Mouse (Mus musculus): ENCODE measurements around the gene Ctc1.
"Not testable (repeated sequence)": the region's sequence is repeated elsewhere in the genome, so short reads cannot be mapped to it uniquely, and the experiment has no call there.

Gene Ctc1

GRCm38 (mm10) chr11:69015644-69016441, at the start of gene Ctc1:
Ctc1 (plus strand) TSS chr11:69015911.
- DNase-seq (ENCODE audit: low spot score): peak; percentile 98

- DNase-seq (ENCODE audit: low spot score): no peak
These were observed 49.2 kb upstream of the Ctc1 start for GRCm38 (mm10) chr11:68966554-68966953.

DNA sequence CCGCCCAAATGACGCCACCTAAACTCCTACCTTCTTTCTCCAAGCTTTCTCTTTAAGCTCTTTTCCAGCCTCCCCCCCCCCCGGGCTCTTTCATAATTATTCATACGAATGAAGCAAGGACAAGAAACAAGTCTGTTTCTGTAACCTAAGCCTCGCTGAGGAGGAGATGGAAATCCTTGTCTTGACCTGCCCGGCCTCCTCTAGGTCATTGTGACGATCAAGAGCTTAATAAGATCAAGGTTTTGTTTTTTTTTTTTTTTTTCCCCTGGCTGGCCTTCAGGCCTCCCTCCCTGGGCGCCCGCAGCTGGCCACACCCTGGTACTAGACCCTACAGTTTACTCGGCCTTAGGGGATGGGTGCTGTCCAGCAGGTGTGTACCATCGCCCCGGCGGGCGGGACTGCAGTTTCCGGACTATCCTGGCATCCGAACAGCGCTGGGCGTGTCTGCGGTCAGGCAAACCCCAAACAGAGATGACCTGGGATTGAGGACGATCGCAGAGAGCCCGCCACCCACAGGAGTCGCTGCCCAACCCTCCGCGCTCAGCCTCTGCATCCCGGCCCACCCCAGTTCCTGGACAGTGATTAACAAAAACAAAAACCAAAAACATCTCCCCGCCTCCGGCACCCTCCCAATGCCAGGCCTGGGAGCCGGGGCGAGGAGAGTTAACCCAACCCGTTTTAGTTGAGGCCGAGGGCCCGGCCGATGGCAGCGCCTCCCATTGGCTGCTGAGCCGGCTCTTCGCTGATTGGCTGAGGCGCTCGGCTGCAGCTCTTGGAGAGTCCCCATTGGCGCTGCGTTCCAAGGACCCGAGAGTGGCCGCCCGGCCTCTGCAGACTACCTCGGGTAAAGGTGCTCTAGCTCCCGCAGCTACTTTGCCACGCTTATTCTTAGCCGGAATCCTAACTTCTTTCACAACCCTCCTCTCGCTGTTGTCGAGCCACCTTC, 48.1 kb upstream of the Ctc1 start, which contains the start of gene Slc25a35:
Gene Slc25a35, plus strand, starts transcription at position 795 of the 946 bp plus-strand sequence.
- peak; percentile 93 for DNase-seq (ENCODE audit: low spot score)

DNA sequence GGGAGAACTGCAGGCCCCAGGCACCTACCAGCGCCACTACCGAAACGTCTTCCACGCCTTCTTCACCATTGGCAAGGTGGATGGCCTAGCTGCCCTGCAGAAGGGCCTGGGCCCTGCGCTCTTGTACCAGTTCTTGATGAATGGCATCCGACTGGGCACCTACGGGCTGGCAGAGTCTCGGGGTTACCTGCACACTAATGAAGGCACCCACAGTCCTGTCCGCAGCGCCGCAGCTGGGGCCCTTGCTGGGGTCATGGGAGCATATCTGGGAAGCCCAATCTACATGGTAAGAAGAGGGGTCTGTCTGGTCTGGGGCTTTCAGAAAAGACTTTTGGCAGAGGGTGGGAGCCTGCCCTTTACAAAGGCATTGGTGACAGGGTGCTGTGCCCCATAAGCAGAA, 47.0 kb upstream of the Ctc1 start:
- DNase-seq (ENCODE audit: low spot score): no peak

DNA sequence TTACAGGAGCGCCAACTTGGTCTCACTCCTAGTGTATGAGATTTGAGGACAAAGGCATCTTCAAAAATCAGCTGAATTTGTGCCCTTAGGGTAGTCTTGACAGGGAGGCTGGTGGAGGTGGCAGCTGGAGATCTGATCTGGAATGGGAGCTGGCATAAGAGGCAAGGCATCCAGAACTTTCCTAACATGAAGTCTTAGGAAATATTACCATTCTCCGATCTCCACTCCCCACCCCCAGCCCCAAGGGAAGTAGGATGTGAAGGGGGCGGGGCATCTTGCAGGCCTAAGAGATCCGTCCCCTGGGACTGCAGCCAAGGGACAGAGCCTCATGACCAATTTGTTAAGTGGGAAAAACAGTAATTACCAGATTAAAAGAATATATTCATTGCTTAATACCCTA, 45.5 kb upstream of the Ctc1 start:
- DNase-seq (ENCODE audit: low spot score): no peak

DNA sequence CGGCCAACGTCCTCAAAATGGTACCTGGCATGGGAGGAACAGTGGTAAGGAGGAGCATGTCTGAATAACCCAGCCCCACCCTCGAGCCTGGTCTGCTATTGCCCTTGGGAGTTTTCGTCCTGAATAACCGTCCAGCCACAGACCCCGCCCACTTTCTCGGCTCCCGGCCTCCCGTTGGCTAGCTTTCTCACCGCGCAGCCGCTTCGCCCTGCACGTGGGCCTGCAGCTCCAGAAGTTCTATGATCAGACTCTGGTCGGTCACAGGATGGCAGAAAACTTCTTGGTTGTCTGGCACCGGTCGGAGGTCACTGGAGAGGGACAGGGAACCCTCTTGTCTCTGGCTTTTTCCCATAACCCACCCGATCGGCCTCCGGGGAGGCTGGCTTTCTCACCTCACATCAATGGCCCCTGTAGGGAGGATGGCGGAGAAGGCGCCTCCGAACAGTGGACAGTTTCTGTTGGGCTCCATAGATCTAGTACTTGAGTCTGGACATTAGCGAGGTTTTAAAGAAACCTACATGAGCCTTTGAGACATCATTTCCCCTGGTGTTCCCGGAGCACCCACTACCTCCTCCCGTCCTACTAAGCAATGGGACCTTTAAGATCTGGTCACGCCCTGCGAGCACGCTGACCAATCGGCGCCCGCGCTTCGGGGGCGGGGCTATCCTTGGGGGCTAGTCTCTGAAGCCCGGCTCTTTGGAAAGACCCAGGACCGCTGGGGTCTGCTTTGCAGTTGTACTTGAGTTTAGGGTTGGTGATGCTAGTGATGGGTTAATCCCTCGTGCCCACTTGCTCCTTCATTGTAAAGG, 42.3 kb upstream of the Ctc1 start:
- DNase-seq (ENCODE audit: low spot score): peak; percentile 93

DNA sequence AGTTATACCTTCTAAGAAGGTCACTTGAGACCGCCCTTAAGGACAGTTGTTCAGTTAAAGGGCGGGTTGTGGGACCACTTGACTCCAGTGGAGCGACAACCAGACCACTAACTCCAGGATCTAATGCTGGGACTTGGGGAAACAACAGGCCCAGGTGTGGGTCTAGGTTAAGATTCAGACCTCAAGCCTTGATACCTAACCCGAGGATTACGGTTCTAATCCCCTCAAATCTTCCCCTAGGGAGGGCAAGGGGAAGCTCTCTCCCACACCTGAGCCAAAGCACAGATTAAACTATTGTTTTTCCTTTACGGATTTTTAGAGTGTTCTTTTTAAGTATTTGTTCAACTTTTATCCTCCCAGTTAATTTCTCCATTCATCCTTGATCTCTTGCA, 41.7 kb upstream of the Ctc1 start:
- DNase-seq (ENCODE audit: low spot score): no peak

- DNase-seq (ENCODE audit: low spot score): no peak
These were observed 40.6 kb upstream of the Ctc1 start, which contains the start of gene Rangrf for GRCm38 (mm10) chr11:68975085-68975484. Rangrf (minus strand) TSS chr11:68975185.

DNA sequence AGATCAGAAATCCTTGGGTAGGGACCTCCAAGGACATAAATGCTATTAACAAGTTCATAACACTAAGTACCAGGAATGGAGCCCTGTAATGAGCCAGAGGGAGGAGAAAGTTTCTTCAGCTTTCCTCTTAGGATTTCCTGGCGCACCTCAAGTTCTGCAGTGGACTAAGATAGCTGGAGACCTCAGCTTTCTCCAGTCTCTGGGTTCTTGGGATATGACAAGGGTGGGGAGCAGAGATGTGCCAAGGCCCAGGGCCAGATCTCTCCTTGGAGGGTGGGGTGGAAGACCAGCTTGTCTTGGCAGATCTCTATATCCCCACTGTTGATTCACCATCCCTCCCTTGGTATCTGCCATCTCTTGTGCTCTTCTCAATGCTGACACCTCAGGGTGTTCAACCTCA, 40.1 kb upstream of the Ctc1 start:
- DNase-seq (ENCODE audit: low spot score): no peak

- DNase-seq (ENCODE audit: low spot score): no peak
These were observed 36.4 kb upstream of the Ctc1 start for GRCm38 (mm10) chr11:68979320-68979733.

DNA sequence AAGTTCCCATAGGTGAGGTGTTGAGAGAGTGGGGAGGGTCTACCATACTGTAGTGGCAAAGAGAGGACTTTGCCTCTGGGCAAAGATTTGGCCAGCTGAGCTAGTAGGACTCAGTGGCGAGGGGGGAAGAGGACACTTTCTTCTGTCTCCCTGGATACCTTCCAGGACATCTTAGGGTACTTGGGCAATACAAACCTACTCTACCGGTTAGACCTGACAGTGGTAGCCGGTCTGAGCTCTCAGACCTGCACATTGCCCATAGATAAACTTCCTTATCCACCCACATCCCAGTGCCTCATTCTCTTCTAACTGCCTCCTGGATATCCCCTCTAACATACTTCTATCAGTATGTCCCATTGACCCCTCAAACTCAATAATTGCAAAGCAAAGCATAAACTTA, 34.8 kb upstream of the Ctc1 start:
- DNase-seq (ENCODE audit: low spot score): no peak

GRCm38 (mm10) chr11:68982639-68983369, 32.9 kb upstream of the Ctc1 start:
- DNase-seq (ENCODE audit: low spot score): peak; percentile 85

GRCm38 (mm10) chr11:68987365-68987882, 28.3 kb upstream of the Ctc1 start:
- no peak for DNase-seq (ENCODE audit: low spot score)

DNA sequence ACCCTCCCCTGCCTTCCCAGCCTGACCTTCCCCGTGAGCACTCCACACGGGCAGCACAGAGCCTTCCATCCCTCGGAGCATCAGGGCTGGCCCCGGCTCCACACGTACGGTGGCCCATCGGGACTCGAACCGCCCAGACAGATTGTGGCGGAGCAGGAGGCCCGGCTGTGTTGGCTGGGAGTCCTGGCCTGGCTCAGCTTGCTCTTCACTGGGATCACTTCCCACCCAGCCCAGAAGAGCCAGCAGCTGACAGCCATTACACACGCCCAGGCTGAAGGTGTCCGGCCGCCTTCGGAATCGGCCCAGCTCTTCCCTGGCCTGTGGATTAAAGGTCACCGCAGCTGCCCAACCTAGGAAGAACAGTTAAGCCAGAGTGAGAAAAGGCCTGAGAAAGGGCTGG, 27.4 kb upstream of the Ctc1 start:
- no peak for DNase-seq (ENCODE audit: low spot score)

DNA sequence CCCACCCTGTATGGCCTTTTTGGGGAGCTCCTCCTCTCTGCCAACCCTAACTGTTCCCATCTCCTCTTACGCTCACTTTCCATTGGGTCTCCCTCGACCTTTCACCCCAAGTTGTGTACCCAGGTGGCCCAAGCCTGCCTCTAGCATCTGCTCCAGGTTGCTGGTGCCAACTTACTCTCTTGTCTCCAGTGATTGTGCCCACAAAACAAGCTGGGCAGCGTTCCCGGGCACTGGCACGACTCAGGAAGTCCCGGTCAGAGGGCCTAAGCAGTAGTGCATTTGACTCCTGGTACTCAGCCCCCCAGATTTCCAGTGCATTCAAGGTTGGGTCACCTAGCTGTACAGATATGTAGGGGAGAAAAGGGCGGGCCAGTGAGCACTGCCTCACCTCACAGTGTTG, 22.6 kb upstream of the Ctc1 start:
- DNase-seq (ENCODE audit: low spot score): no peak

- no peak for DNase-seq (ENCODE audit: low spot score)
These were observed 21.3 kb upstream of the Ctc1 start for GRCm38 (mm10) chr11:68994377-68994776.

DNA sequence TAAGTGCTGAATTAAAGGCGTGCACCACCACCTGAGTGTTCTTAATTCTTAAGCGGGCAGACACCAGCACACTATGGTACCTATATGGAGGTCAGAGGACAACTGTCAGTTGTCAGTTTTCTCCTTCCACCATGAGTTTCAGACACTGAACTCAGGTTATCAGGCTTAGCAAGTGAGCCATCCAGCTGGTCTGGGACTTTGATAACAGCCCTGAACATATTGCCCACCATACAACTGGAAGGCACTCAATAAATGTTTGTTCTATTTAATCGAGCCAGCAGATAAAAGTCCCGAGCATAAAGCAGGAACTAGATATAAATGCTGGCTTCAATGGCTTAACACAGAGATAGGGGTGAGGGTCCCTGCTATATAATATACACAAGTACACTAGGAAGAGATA, 18.6 kb upstream of the Ctc1 start:
- no peak for DNase-seq (ENCODE audit: low spot score)

DNA sequence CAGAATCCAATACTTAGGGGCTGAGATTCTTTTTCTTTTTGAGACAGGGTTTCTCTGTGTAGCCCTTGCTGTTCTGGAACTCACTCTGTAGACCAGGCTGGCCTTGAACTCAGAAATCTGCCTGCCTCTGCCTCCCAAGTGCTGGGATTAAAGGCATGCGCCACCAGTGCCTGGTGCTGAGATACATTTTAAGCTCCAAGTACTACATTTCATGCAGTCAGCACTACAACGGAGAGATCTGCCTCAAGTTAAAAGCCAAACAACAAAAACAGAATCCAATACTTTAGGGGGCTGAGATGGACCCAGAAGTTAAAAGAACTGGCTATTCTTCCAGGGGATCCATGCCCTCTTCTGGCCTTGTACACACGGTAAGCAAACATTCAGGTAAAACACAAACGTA, 12.9 kb upstream of the Ctc1 start:
- DNase-seq (ENCODE audit: low spot score): not testable (repeated sequence)

- no peak for DNase-seq (ENCODE audit: low spot score)
These were observed 12.1 kb upstream of the Ctc1 start for GRCm38 (mm10) chr11:69003592-69003991.

- no peak for DNase-seq (ENCODE audit: low spot score)
These were observed 10.5 kb upstream of the Ctc1 start for GRCm38 (mm10) chr11:69005193-69005592.

DNA sequence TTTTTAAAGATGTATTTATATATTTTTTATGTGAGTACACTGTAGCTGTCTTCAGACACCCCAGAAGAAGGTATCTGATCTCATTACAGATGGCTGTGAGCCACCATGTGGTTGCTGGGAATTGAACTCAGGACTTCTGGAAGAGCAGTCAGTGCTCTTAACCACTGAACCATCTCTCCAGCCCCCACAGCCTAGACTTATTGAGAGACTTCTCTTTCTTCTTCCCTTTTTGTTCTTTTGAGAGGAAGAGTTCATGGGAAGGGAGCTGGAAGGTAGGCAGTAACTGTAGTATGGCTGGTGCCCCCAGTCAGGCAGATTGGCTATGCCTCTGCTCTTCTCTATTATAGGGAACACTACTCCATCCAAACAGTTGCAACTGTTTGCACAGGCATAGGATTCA, 9.1 kb upstream of the Ctc1 start:
- DNase-seq (ENCODE audit: low spot score): not testable (repeated sequence)

All from embryo, embryonic 10 days (tissue).